Mouse (Mus musculus) olfactory bulb, adult 2 months (tissue): ENCODE results near the gene St6galnac4.

Experiments
- CTCF ChIP-seq: fragments of 200-500 bp; IDR thresholded peaks from 2 replicates; pipeline ENCODE4 v1.5.1; 2012; ENCODE audit warnings: low read depth, mild to moderate bottlenecking, low read length, moderate library complexity; ENCODE audit not compliant: insufficient read depth
- POLR2A ChIP-seq: fragments of 200-500 bp; IDR thresholded peaks from 2 replicates; pipeline ENCODE4 v1.6.1; 2012; ENCODE audit warnings: mild to moderate bottlenecking, low read depth, low read length, moderate library complexity; ENCODE audit not compliant: insufficient read depth

DNA sequence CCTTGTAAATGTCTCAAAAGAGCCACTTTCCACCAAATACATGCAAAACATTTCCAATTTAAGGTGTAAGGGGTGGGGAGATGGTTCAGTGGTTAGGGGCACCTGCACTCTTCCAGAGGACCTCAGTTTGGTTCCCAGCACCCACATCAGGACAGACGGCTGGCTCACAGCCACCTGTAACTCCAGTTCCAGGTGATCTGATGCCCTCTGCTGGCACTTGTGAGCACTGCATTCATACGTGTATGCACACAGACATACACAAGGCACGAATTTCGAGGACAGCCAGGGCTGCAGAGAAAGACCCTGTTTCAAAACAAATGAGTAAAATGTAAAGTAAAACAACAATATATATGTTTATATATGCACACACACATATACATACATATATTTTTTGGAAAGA lies 30.7 kb downstream of the St6galnac4 start:
- TF ChIP-seq CTCF (no peak), POLR2A (no peak)
